Mouse (Mus musculus) brain, embryonic 14.5 days (tissue): ENCODE measurements at regions not wholly inside any gene's neighbourhood (a gene's known extent, or its start where the extent isn't known, plus 50 kb on each side); places are given as distances from the start of the nearest gene placed in this dataset.
A peak's percentile ranks its signal among the peaks of the same experiment; 100 is the strongest.

Experiments
- DNase-seq: peaks from one replicate; pipeline ENCODE4 v3.0.0-alpha.2; 2011; ENCODE audit warnings: low read depth
- CTCF ChIP-seq: fragments of 200-500 bp; IDR thresholded peaks from 2 replicates; pipeline ENCODE4 v1.5.1; 2012; ENCODE audit warnings: inconsistent platforms, mild to moderate bottlenecking, moderate library complexity, borderline replicate concordance; ENCODE audit not compliant: insufficient read depth, insufficient read length; ENCODE audit errors: extremely low read depth
- POLR2A ChIP-seq: fragments of 200-500 bp; IDR thresholded peaks from 2 replicates; pipeline ENCODE4 v1.6.1; 2012; ENCODE audit warnings: mild to moderate bottlenecking, inconsistent platforms, borderline replicate concordance; ENCODE audit not compliant: poor library complexity, insufficient read depth, insufficient read length, severe bottlenecking; ENCODE audit errors: extremely low read depth

- DNase-seq: peak; percentile 16
- no peak for TF ChIP-seq POLR2A
- no peak for TF ChIP-seq CTCF
Measured at GRCm38 (mm10) chr14:120102010-120102748, 59.9 kb upstream of the Oxgr1 start.

- no peak for DNase-seq
- TF ChIP-seq CTCF: no peak
- TF ChIP-seq POLR2A: no peak
Measured at GRCm38 (mm10) chr14:120102749-120103142, 60.5 kb upstream of the Oxgr1 start.

DNA sequence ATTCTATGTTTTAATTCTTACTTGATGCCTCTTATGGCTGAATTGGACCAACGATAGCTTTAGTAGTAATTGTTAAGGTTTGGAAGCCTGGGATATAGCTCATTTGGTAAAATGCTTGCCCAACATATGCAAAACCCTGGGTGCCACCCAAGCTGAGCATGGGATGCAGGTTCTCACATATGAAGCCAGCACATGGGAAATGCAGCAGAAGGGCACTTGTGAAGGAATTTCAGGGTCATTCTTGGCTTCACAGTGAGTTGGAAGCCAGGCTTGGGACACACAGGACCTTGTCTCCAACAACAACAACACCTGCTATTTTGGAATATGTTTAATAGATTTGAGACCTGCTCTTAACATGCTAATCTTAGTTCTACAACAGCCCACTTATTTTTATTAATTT, 67.6 kb upstream of the Oxgr1 start:
- DNase-seq: no peak
- TF ChIP-seq POLR2A (no peak), CTCF (no peak)

- TF ChIP-seq POLR2A: no peak
- TF ChIP-seq CTCF: no peak
- no peak for DNase-seq
Measured at GRCm38 (mm10) chr14:120113316-120113715, 71.1 kb upstream of the Oxgr1 start.

- no peak for TF ChIP-seq CTCF
- no peak for TF ChIP-seq POLR2A
- DNase-seq: no peak
Measured at GRCm38 (mm10) chr14:120118582-120118981, 76.3 kb upstream of the Oxgr1 start.

DNA sequence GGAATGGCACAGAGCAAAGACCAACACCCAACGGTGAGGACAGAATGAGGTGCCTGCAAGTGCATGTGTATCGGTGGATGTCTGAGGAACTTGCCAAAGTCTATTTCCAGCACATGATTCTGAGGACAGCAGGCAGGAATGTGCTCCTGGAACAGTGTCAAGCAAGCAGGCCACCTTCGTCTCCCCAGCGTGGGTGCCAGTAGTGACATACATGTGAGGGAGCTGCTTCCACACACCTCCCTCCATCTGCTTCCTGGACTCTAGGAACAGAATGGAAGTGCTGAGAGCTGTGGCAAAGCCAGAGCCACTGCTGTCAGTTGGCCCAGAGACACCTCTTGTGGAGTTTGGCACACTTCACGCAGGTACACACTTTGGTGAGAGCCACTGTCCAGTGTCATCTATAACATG, 76.9 kb upstream of the Oxgr1 start:
- no peak for DNase-seq
- TF ChIP-seq CTCF: no peak
- TF ChIP-seq POLR2A: no peak

GRCm38 (mm10) chr14:120119506-120119905, 77.3 kb upstream of the Oxgr1 start:
- TF ChIP-seq POLR2A: no peak
- DNase-seq: peak; percentile 53

DNA sequence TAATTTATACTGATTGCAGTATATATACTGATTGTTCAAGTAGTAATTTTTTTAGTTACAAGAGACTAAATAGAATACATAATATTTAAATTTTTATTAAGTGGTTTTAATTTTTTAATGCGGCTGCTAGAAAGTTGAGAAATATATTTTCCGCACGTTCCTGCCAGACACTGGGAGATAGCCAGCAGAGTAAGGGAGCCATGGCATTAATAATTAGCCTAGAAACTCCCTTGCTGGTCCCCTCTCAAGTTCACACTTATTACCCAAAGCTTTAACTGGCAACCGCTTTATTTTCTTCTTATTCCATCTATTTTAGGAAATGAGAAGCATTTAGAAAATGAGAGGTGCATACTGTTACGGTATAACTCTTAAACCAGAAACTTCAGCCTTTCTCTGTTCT, 78.0 kb upstream of the Oxgr1 start:
- TF ChIP-seq CTCF (no peak), POLR2A (no peak)
- no peak for DNase-seq

DNA sequence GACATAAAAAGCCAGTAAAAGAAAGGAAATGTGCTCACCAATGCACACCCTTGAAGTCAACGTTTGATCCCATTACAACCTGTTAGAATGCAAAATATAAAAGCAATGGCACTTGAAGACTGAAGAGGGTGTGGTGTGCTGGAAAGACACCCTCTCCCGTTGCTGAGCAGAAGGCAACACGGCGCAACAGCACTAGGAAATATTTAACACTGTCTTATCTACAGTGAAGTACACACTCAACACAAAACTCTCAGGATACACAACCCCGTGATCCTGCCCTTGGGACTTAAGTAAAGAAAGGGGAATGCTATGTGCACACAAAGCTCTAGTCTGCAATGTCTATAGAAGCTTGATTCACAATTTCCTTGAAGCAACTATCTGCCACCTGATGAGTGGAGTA, 83.1 kb upstream of the Oxgr1 start:
- TF ChIP-seq CTCF (no peak), POLR2A (no peak)
- no peak for DNase-seq

DNA sequence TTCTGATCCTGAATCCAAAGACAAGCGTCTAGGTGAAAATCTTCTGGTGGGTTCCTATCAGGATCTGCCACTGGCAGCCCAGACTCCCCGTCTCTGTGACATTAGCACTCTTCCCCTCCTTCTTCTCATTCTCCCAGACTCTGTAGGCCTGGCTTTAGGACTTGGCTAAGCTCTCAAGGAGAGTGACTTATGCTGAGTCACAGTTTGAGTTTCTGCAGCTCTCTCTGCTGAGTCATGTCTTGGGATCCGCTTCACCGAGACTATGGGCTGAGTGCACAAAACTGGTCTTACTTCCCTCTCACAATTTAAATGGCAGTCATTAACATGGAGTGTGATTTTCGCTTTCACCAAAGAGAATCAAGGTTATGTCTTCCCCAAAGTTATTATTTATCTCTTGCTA, 85.2 kb upstream of the Oxgr1 start:
- no peak for TF ChIP-seq CTCF
- no peak for DNase-seq

DNA sequence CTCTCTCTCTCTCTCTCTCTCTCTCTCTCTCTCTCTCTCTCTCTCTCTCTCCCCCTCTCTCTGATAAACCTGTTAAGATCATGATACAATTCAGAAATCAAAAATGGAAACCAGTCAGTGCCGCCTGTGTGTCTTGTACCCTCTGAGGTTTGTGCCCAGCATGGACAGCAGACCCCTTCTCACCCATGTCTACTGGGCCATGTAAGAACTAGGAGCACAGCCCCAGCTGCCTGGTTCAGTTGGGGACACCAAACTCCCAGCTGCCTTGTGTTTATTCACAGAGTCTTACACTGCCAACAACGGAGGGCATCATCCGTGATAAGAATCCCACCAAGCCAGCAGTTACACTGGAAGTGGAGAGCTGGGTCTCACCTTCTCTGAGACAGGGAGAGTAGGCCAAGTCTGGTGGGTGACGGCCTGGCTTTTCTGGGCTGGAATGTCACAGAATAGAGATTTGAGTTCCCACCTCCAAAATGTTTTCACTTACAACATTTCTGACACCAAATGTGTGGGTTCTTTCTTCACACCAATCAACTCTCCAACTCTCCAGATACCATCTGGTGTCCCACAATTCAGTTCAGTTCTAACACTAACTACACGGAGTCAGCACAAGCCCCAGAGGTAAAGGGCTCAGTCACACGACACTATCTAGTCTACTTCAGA, 92.2 kb upstream of the Oxgr1 start:
- no peak for TF ChIP-seq CTCF
- no peak for DNase-seq

- TF ChIP-seq POLR2A (no peak), CTCF (no peak)
- no peak for DNase-seq
Measured at GRCm38 (mm10) chr14:120135198-120135597, 93.0 kb upstream of the Oxgr1 start.
